8 mouse cellular contexts compared by ENCODE assay signal in genomic region chr2:181212389-181213020, GRCm38 (mm10). TPM values are rescaled to one million over a fixed set of nuclear protein-coding genes. Genes with fewer than 3 reads are reported as not detected.
DNase-seq lines count a peak whose midpoint lies in the region; ATAC-seq and TF ChIP-seq lines count a peak whose summit lies in the region.

No protein-coding gene starts in this region.

- no peak for TF ChIP-seq CTCF in liver, adult 2 months (IDR thresholded peaks at IDR 0.05; ENCODE audit: low read depth, low read length)

- peak; percentile 15; the same call in 1 of the 2 replicates for ATAC-seq in embryonic facial prominence, embryonic 11.5 days (replicated peaks; ENCODE audit: insufficient number of reproducible peaks, low FRiP score, low TSS enrichment, low read depth)
- peak; percentile 58 for ATAC-seq in inflammation-experienced regulatory T-cells, adult 6 months
- peak; percentile 36 for ATAC-seq in megakaryocyte progenitor cell, adult 5-6 weeks (replicated peaks; ENCODE audit: poor library complexity)

- peak overlapping the region; percentile 40 for H3K9ac ChIP-seq in liver, adult 2 months (ENCODE audit: low read depth, low read length)
- H3K9ac ChIP-seq in embryonic facial prominence, embryonic 11.5 days (replicated peaks; ENCODE audit: low read length) = no peak overlapping the region; the same call in 1 of the 2 replicates

- H3K79me2 ChIP-seq in liver, adult 2 months (ENCODE audit: control insufficient read depth, insufficient read depth, low read length) = no peaks in the 10 kb centered on the region

- no peak for DNase-seq in liver, adult 2 months (ENCODE audit: extremely low read depth, low read depth, low spot score)
- DNase-seq in liver = no peak
- DNase-seq in embryonic facial prominence, embryonic 11.5 days (ENCODE audit: low spot score) = peak; percentile 13
- no peak for DNase-seq in ovary, postnatal 36 days (ENCODE audit: low spot score)
- DNase-seq in right cerebral cortex, postnatal 36 days (ENCODE audit: low spot score in 2 of 2) = no peak
- DNase-seq in left cerebral cortex, postnatal 4 days = no peak

- peak overlapping the region; percentile 52 for H3K4me3 ChIP-seq in liver, adult 2 months (ENCODE audit: insufficient read depth, low read depth, low read length)
- H3K4me3 ChIP-seq in embryonic facial prominence, embryonic 11.5 days (ENCODE audit: low read depth, low read length) = peak overlapping the region; percentile 26

- no peak for TF ChIP-seq POLR2A in liver, adult 2 months (IDR thresholded peaks at IDR 0.05; ENCODE audit: extremely low read depth, insufficient read depth, low read length)

- intact Hi-C loops in left cerebral cortex, postnatal 4 days (cut with DNase I) = no loop called here

- no peaks in the 10 kb centered on the region for H3K9me3 ChIP-seq in embryonic facial prominence, embryonic 11.5 days (replicated peaks; ENCODE audit: control insufficient read depth, low read length)

- 3% methylated on average over 34 of the region's 34 CpGs for WGBS in liver, adult 2 months
- 3% methylated on average over 34 of the region's 34 CpGs for WGBS in embryonic facial prominence, embryonic 11.5 days

- H3K27ac ChIP-seq in liver, adult 2 months (replicated peaks; ENCODE audit: insufficient read depth, low read depth, low read length) = no peak overlapping the region
- no peak overlapping the region for H3K27ac ChIP-seq in embryonic facial prominence, embryonic 11.5 days (replicated peaks; ENCODE audit: low read depth, low read length)

- no peaks in the 10 kb centered on the region for H3K36me3 ChIP-seq in liver, adult 2 months (ENCODE audit: control insufficient read depth, insufficient read depth, low read length)
- no peaks in the 10 kb centered on the region for H3K36me3 ChIP-seq in embryonic facial prominence, embryonic 11.5 days (replicated peaks; ENCODE audit: control insufficient read depth, insufficient read depth, low read depth, low read length)

- H3K27me3 ChIP-seq in liver, adult 2 months (ENCODE audit: control insufficient read depth, insufficient read depth, low read length) = no peaks in the 10 kb centered on the region
- H3K27me3 ChIP-seq in embryonic facial prominence, embryonic 11.5 days (ENCODE audit: control insufficient read depth, insufficient read depth, low read length) = peaks cover 18% of the 10 kb centered on the region

- peaks cover 4% of the 10 kb centered on the region; the same call in 1 of the 2 replicates for H3K4me1 ChIP-seq in liver, adult 2 months (ENCODE audit: control insufficient read depth, insufficient read depth, low read length)
- H3K4me1 ChIP-seq in embryonic facial prominence, embryonic 11.5 days (ENCODE audit: control insufficient read depth, insufficient read depth, low read length) = peaks cover 5% of the 10 kb centered on the region

- peak overlapping the region; percentile 50 for H3K4me2 ChIP-seq in embryonic facial prominence, embryonic 11.5 days (ENCODE audit: low read depth, low read length)

RNA-seq across cellular contexts. Expression of gene Srms, which starts 0.5 kb away (rescaled TPM):
- 0.28 and 0.54 TPM in 2 replicates for total RNA-seq in liver, adult 2 months (2014; rRNA removed)
- 1.3 and 1.7 TPM in 2 replicates for polyA plus RNA-seq in liver, adult 2 months (2012; rRNA removed)
- 0.08 TPM in 1 of 2 replicates, not detected in the other for polyA plus RNA-seq in embryonic facial prominence, embryonic 11.5 days (2014; fragmentation: Nextera tagmentation; extraction: Ambion mirVana)
- polyA plus RNA-seq in inflammation-experienced regulatory T-cells, adult 6 months (2017; shearing (Covaris generic)) = under 1 TPM in 2 of 3 experiments, not detected in 1; 0.19 to 0.35 TPM
- not detected in 2 replicates for total RNA-seq in megakaryocyte progenitor cell, adult 5-6 weeks (2015)
- not detected in 2 replicates for total RNA-seq in megakaryocyte progenitor cell, adult 5-6 weeks (2017)
- under 1 TPM in 1 of 2 experiments, not detected in 1; 0.18 TPM for total RNA-seq in left cerebral cortex, postnatal 4 days (2021)

RNA-seq across cellular contexts. Expression of gene Fndc11, which starts 7.3 kb away (rescaled TPM):
- total RNA-seq in liver, adult 2 months (2014; rRNA removed) = not detected in 2 replicates
- 0.10 and 0.12 TPM in 2 replicates for polyA plus RNA-seq in liver, adult 2 months (2012; rRNA removed)
- polyA plus RNA-seq in embryonic facial prominence, embryonic 11.5 days (2014; fragmentation: Nextera tagmentation; extraction: Ambion mirVana) = 0.49 TPM in 1 of 2 replicates, not detected in the other
- polyA plus RNA-seq in inflammation-experienced regulatory T-cells, adult 6 months (2017; shearing (Covaris generic)) = 1 to 10 TPM in 1 of 3 experiments, under 1 TPM in 2; 0.34 to 1.6 (median 0.53) TPM
- not detected in 2 replicates for total RNA-seq in megakaryocyte progenitor cell, adult 5-6 weeks (2015)
- total RNA-seq in megakaryocyte progenitor cell, adult 5-6 weeks (2017) = not detected in 2 replicates
- total RNA-seq in left cerebral cortex, postnatal 4 days (2021) = not detected

RNA-seq across cellular contexts. Expression of gene Ptk6, which starts 9.9 kb away (rescaled TPM):
- total RNA-seq in liver, adult 2 months (2014; rRNA removed) = 1.1 and 2.5 TPM in 2 replicates
- polyA plus RNA-seq in liver, adult 2 months (2012; rRNA removed) = 0.81 and 0.83 TPM in 2 replicates
- polyA plus RNA-seq in embryonic facial prominence, embryonic 11.5 days (2014; fragmentation: Nextera tagmentation; extraction: Ambion mirVana) = not detected in 2 replicates
- polyA plus RNA-seq in inflammation-experienced regulatory T-cells, adult 6 months (2017; shearing (Covaris generic)) = under 1 TPM in 1 of 3 experiments, not detected in 2; 0.09 TPM
- total RNA-seq in megakaryocyte progenitor cell, adult 5-6 weeks (2015) = not detected in 2 replicates
- not detected in 2 replicates for total RNA-seq in megakaryocyte progenitor cell, adult 5-6 weeks (2017)
- not detected for total RNA-seq in left cerebral cortex, postnatal 4 days (2021)

RNA-seq across cellular contexts. Expression of gene Ppdpf, which starts 25.5 kb away (rescaled TPM):
- total RNA-seq in liver, adult 2 months (2014; rRNA removed) = 44.4 and 48.4 TPM in 2 replicates
- 181 and 217 TPM in 2 replicates for polyA plus RNA-seq in liver, adult 2 months (2012; rRNA removed)
- 443 and 483 TPM in 2 replicates for polyA plus RNA-seq in embryonic facial prominence, embryonic 11.5 days (2014; fragmentation: Nextera tagmentation; extraction: Ambion mirVana)
- polyA plus RNA-seq in inflammation-experienced regulatory T-cells, adult 6 months (2017; shearing (Covaris generic)) = 100 to 1,000 TPM; 128 to 152 (median 146) TPM
- total RNA-seq in megakaryocyte progenitor cell, adult 5-6 weeks (2015) = 85.7 and 109 TPM in 2 replicates
- 68.8 and 73.0 TPM in 2 replicates for total RNA-seq in megakaryocyte progenitor cell, adult 5-6 weeks (2017)
- total RNA-seq in left cerebral cortex, postnatal 4 days (2021) = 100 to 1,000 TPM; 132 to 140 TPM

RNA-seq across cellular contexts. Expression of gene Helz2, which starts 29.3 kb away (rescaled TPM):
- 20.3 and 28.9 TPM in 2 replicates for total RNA-seq in liver, adult 2 months (2014; rRNA removed)
- polyA plus RNA-seq in liver, adult 2 months (2012; rRNA removed) = 39.6 and 65.9 TPM in 2 replicates
- 0.54 and 0.70 TPM in 2 replicates for polyA plus RNA-seq in embryonic facial prominence, embryonic 11.5 days (2014; fragmentation: Nextera tagmentation; extraction: Ambion mirVana)
- 10 to 100 TPM; 15.5 to 19.9 (median 17.9) TPM for polyA plus RNA-seq in inflammation-experienced regulatory T-cells, adult 6 months (2017; shearing (Covaris generic))
- 3.4 and 5.0 TPM in 2 replicates for total RNA-seq in megakaryocyte progenitor cell, adult 5-6 weeks (2015)
- total RNA-seq in megakaryocyte progenitor cell, adult 5-6 weeks (2017) = 4.0 and 4.8 TPM in 2 replicates
- total RNA-seq in left cerebral cortex, postnatal 4 days (2021) = 1 to 10 TPM; 1.4 to 1.5 TPM
